Mouse (Mus musculus): ENCODE data around the gene Serpinb6e. TPM values are rescaled to one million over a fixed set of nuclear protein-coding genes. Genes with fewer than 3 reads are reported as not detected.

Gene Serpinb6e
- not detected for total RNA-seq (2021)

DNA sequence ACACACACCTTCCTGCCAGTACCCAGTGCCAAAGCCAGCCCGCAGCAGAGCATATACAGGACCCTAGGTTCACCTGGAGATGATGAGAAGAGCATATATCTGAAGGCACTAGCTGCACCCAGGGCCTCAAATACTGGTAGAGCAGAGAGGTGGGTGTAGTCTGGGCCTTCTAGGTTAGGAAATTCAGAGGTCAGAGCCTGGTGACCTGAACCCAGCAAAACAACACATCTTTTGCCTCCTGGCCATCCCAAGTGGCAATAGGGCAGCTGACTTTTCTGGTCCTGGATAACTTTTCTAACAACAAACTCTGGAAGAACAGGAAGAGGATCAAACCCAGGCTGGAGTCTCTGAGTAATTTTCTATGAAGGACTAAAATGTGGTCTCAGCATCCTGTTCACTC is at the start of gene Serpinb6e:
Gene Serpinb6e, minus strand, starts transcription at position 101 of the 400 bp plus-strand sequence.
- intact Hi-C loops (cut with DNase I): no loop called here
- DNase-seq: no peak

DNA sequence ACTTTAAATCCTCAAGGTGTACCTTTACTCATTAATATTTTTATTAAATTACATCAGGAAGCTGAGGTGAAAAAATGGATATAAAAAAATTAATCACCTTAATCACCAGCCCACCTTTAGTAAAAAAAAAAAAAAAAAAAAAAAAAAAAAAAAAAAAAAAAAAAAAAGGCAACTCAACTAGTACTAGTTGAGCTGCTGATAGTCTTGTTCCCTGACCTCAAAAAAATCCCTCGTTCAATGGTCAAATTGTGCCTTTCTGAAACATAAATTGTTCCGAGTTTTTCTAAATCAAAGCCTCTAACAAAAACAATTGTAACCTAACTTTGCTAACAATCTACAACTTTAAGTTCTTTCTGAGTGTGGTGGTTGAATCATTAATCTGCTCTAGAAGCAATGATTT is 12.5 kb downstream of the Serpinb6e start:
- DNase-seq: no peak
- intact Hi-C loops (cut with DNase I): no loop called here

DNA sequence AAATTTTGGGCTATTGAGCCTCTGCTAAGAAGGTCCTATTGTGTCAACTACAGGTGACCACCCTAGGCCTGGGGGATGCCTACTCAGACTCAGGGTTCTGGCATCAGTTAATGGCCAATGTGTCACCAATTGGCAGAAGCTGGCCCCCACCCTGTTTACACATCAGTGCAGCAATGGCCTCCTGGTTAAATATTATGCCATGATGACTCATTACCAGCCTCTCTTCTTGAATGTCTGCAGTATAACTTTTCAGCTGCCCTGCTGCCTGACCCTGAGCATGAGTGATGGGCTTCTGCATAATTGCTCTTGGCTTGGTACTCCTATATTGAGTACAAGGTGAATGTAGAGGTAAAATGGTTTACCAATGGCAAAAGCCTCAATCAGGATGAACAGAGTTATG is 19.8 kb downstream of the Serpinb6e start:
- no peak for DNase-seq
- intact Hi-C loops (cut with DNase I): loop anchor here (5.0 kb wide), 1 partner anchor 916 kb away; no protein-coding TSS in a partner anchor

DNA sequence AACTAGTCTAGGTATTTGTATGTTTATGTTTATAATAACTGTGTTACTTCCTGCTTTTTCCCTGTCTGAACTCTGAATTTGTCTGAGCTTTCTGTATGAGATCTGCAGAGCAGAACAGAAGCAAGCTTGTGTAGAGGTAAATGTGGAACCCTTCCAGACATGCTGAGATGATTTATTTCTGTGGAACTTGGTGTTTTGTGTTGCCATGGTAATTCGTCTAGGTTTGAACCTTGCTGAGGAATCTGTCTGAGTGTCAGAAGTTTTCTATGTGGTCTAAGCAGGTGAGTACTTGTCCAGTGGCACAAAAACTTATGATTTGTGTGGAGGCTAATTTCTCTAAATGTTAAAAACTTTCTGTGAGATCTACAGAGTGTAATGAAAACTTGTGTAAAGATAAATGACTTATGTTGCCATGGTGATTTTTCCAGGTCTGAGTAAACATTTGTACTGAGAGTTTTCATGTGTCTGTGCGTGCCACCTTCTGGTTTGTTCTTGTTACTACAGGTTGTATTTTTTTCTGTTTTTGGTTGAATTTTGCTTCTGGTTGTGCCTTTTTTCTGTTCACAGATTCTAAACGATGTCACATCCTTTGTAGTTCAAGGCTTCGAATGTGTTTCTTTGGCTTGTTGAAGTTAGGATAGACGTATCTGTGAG is 21.6 kb downstream of the Serpinb6e start:
- intact Hi-C loops (cut with DNase I): loop anchor here (5.0 kb wide), 1 partner anchor 914 kb away; no protein-coding TSS in a partner anchor
- no peak for DNase-seq

Other genes with a start within 250 kb of the Serpinb6e start
- gene Serpinb6d, start 182.0 kb downstream of the Serpinb6e start, total RNA-seq (2021): not detected
- under 1 TPM in 1 of 2 experiments, not detected in 1; 0.40 TPM for gene Serpinb6c, start 62.3 kb upstream of the Serpinb6e start, total RNA-seq (2021)
- 1 to 10 TPM; 3.2 to 3.3 TPM for gene Nqo2, start 121.3 kb upstream of the Serpinb6e start, total RNA-seq (2021)
- gene Ripk1, start 159.0 kb upstream of the Serpinb6e start, total RNA-seq (2021): 10 to 100 TPM; 11.7 to 12.7 TPM
- 10 to 100 TPM; 41.2 to 41.3 TPM for gene Serpinb6a, start 159.4 kb upstream of the Serpinb6e start, total RNA-seq (2021)
- 10 to 100 TPM; 27.6 to 31.3 TPM for gene Bphl, start 194.2 kb upstream of the Serpinb6e start, total RNA-seq (2021)
- gene Tubb2a, start 234.6 kb upstream of the Serpinb6e start, total RNA-seq (2021): 1,000 to 10,000 TPM; 2,688 to 2,817 TPM